Mouse (Mus musculus) cerebellum, postnatal 25 days (tissue): ENCODE measurements around the gene Nle1.

ENCODE experiments used
- DNase-seq, 2 experiments: peaks; one replicate each; pipeline ENCODE4 v3.0.0; 2021; ENCODE audit warnings: mixed read lengths in 2 of 2

Gene Nle1

GRCm38 (mm10) chr11:82910679-82911389 lies 2.6 kb upstream of the Nle1 start:
- DNase-seq: no peak

- DNase-seq: no peak
Observed at GRCm38 (mm10) chr11:82910250-82910649, 2.0 kb upstream of the Nle1 start, which contains the start of gene Unc45b. Unc45b (plus strand) TSS chr11:82910550.

DNA sequence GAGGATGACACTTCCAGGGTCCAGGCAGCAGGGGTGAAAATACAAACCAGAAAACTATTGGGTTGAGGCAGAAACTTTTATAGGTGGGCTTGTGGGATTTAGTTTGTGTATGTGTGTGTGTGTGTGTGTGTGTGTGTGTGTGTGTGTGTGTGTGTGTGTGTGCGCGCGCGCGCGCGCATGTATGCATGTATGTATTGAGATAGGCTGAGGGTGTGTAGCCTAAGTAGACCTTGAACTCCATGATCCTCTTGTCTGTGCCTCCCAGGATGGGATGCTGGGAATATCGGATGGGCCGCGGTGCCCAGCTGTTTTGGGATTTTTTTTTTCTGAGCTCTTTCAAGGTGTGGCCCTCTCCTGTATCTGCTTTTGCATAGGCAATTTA lies 388 bp upstream of the Nle1 start:
- no peak for DNase-seq

GRCm38 (mm10) chr11:82905816-82906215 lies 2.4 kb downstream of the Nle1 start:
- no peak for DNase-seq

- DNase-seq: no peak
Observed at GRCm38 (mm10) chr11:82904952-82905351, 3.3 kb downstream of the Nle1 start.

GRCm38 (mm10) chr11:82901606-82902310 lies 6.5 kb downstream of the Nle1 start:
- peak; percentile 67 to 76 for DNase-seq

DNA sequence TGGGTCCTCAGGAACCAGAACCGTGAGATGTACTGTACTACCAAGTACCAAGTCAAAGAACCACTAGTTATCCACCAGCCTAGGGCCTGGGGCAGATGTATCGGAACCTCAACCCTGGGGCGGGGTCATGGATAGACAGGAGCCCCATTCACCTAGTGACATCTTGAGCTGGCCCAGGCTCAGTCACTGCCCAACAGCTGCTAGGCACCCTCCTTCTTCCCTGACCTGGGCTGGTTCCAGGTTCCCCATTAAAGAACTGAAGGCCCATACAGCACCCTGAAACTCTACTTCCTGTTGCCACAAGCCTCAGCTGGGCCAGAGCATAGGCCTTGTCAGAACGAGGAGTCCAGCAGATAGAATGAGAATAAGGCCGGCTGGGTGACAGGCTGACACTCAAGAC lies 8.5 kb downstream of the Nle1 start:
- no peak for DNase-seq

DNA sequence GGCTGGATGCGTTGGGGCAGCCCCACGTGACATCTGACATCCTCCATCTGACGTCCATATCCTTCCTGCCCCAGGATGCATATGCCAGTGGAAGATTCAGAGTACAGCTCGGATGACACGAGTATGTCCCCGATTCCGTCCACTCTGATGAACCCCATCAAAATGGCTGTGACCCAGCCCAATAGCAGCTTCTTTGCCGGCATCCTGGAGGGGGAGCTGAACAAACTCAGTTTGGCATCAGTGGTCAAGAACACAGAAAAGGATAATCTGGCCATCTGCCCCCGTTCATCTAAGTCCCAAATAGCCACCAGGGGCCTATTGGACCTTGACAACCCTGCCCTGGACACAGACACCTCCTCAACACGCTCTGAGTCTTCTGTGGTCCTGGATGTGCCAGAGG lies 10.7 kb downstream of the Nle1 start:
- DNase-seq: no peak

DNA sequence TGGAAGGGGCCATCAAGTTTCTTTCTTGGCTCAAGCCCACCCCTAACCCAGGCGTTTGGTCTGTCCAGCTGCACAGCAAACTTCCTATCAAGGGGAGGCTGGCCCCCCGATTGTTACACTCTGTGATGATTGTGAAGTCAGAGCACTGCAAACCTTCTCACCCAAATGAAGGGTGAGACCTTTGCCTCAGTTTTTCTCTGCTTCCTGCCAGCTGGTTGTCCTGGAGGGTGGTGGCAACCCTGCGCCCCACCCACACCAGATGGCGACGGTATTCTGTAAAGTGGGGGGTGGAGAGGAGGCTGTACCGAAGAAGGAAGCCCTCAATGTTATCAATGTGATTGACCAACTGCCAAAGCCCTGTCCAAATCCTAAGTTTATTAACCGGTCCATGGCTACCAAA lies 16.3 kb downstream of the Nle1 start, which contains the start of gene Fndc8:
Gene Fndc8, plus strand, starts transcription at position 189 of the 400 bp plus-strand sequence.
- no peak for DNase-seq

DNA sequence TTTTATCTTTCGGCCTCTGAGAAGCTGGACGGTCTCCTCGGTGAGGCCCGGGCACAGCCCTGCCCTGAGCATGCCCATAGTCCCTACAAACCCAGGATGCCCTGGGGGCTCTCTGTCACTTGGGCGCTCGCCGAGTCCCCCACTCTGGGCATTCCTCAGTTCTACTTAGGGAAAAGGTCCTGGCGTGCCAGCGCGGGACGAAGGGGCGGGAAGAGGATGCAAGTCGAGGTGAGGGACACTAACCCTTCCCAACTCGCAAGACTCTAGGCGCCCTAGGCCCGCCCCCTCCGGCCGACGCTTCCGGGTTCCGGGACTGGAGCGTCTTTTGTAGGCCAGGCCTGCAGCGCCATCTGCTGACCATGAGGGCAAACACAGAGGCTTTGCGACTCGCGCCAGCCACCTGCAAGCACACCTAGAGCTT lies 17.9 kb downstream of the Nle1 start, which contains the start of gene Rad51d:
Gene Rad51d, minus strand, starts transcription at position 273 of the 421 bp plus-strand sequence.
- DNase-seq: peak; percentile 96 to 97

DNA sequence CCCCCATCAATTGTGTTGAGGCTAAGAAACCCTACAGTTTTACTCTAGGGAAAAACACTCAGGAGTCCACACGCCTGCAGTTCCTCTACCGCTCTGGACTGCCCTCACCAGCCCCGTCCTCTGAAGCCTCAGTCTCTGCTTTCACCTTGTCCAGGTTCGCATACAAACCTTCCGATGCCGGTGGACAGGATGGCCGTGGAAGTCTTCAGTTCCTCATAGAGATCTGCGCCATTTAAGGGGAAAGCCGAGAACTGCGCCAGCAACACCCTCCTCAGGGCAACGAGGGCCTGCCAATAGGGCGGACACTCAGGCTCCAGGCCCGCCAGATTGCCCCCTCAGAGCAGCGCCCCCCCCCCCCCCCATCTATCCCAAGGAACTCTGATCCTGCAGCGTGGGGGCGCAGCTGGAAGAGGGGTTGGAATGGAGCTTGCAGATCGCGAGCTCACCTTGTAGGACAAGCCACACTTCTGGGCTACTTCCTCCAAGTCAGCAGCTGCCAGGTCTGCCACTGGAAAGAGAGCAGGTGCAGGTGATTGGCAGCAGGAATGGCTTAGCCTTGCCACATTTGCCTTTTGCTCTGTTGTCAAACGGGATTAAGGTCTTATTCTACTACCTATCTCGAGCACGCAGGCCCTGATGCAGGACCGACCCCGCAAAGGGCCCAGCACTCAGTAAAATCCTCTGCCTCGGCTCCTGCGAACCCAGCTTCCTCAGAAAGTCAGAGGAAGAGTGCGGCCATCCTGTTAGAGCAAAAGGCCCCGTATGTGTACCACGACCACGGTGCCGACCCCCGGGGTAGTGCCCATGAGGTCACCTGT lies 18.5 kb downstream of the Nle1 start:
- DNase-seq: peak; percentile 41 to 45

GRCm38 (mm10) chr11:82888491-82888946 lies 19.7 kb downstream of the Nle1 start:
- DNase-seq: peak in 1 of 2 experiments; percentile 17

DNA sequence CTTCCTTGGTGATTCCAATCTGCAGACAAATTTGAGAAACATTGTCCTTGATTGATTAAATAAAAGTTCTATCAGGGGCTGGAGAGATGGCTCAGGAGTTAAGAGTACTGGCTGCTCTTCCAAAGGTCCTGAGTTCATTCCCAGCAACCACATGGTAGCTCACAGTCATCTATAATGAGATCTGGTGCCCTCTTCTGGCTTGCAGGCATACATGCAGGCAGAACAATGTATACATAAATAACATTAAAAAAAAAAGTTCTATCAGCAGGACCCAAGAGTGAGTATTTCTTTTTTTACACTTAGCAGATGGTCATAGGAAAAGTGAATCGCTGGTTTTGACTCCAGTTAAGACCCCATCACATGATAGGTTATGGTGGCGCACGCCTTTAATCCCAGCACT lies 21.7 kb downstream of the Nle1 start:
- no peak for DNase-seq

DNA sequence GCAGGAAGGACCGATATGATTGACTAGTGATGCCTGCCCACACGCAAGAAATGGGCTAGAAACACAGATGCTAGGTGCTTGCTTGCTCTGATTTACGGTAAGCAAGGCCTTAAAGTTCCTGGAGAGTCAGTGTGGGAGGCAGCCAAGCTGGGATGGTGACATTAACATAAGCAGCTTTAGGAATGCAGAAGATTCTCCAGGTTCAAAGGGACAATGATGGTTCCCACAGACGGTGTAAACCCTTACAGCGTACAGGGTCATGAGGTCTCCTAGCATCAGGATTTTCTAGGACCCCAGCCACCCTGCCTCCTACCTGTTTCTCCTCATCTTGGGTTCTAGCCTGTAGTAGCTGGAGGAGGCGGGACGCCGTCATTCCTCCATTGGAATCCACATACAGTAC lies 25.0 kb downstream of the Nle1 start:
- no peak for DNase-seq

DNA sequence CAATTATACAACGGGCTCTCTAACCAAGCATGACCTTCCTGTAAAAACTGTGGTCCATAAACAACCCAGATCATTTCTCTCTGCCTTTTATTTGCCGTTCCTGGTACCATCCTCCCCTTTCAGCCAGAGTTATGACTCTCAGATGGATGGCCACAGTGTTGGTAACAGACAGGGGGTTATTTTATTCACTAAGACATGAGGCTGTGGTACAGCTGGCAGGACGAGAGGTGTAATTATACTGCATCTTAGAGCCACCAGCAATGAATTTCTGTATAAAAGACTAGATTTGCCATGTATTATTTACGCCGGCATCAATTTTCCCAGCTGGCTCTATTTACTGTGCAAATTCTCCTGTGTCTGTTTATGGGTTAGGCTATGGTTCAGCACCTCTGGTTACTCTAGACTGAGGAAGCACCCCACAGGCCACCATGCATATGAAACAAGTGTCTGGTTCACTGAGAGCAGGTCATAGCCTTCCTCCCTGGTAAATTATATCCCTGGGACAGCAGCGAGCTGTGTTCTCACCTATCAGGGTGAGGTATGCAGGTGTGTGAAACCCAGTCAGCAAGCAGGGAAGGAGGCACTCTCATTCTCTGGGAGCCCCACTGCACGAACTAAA lies 30.4 kb downstream of the Nle1 start:
- no peak for DNase-seq

DNA sequence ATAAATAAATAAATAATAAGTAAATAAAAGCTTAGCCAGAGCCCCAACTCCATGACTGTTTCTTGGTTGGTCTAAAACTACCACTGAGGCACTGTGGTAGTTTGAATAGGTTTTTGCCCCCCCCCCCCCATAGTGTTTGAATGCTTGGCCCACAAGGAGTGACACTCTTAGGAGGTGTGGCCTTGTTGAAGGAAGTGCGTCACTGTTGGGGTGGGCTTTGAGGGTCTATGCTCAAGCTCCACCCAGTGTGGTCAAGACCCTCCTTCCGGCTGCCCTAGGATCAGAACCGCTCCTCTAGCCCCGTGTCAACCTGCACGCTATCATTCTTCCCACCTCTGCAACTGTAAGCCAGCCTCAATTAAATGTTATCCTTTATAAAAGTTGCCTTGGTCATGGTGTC lies 32.6 kb downstream of the Nle1 start:
- no peak for DNase-seq

- DNase-seq: no peak
Observed at GRCm38 (mm10) chr11:82874924-82875323, 33.3 kb downstream of the Nle1 start.

GRCm38 (mm10) chr11:82871031-82871446 lies 37.2 kb downstream of the Nle1 start, which contains the start of gene Rffl:
Rffl (minus strand) TSS chr11:82871210.
- peak; percentile 94 to 99 for DNase-seq

GRCm38 (mm10) chr11:82870173-82871030 lies 37.8 kb downstream of the Nle1 start:
- DNase-seq: peak in 1 of 2 experiments; percentile 32

- no peak for DNase-seq
Observed at GRCm38 (mm10) chr11:82869506-82870172, 38.6 kb downstream of the Nle1 start.

DNA sequence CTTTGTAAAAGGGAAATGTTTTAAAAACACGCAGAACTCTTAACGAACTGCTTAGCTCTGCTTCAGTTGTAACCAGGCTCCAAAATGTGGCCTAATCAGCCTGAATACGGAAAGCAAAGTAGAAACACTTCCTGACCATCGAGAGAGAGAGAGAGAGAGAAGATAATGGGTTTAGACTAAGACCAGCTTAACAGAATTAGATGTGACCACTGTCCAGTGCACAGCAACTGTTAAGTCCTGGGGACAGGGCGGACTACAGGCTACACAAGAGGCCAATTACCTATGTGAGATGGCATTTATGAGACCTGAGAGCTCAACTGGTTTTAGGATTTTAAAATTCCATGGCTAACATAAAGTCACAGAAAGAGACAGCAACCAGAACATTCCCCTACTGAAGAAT lies 40.3 kb downstream of the Nle1 start:
- no peak for DNase-seq
